Mouse (Mus musculus): ENCODE data around the gene Cxadr.
A peak's percentile ranks its signal among the peaks of the same experiment; 100 is the strongest.

The Cxadr gene

GRCm38 (mm10) chr16:78301183-78301830 is at the start of gene Cxadr:
Gene Cxadr, plus strand, starts transcription at chr16:78301489.
- DNase-seq: peak; percentile 92

GRCm38 (mm10) chr16:78258989-78259388 is 42.3 kb upstream of the Cxadr start:
- DNase-seq: peak; percentile 96

- DNase-seq: no peak
Observed at GRCm38 (mm10) chr16:78260070-78260879, 41.0 kb upstream of the Cxadr start.

GRCm38 (mm10) chr16:78261520-78261919 is 39.8 kb upstream of the Cxadr start:
- no peak for DNase-seq

GRCm38 (mm10) chr16:78264442-78265150 is 36.7 kb upstream of the Cxadr start:
- DNase-seq: no peak

- DNase-seq: peak; percentile 97
Observed at GRCm38 (mm10) chr16:78265151-78265590, 36.1 kb upstream of the Cxadr start.

- DNase-seq: no peak
Observed at GRCm38 (mm10) chr16:78265826-78266225, 35.5 kb upstream of the Cxadr start.

- DNase-seq: no peak
Observed at GRCm38 (mm10) chr16:78267453-78267852, 33.8 kb upstream of the Cxadr start.

- no peak for DNase-seq
Observed at GRCm38 (mm10) chr16:78268167-78268566, 33.1 kb upstream of the Cxadr start.

- DNase-seq: peak; percentile 92
Observed at GRCm38 (mm10) chr16:78274825-78275455, 26.3 kb upstream of the Cxadr start.

- no peak for DNase-seq
Observed at GRCm38 (mm10) chr16:78277567-78277966, 23.7 kb upstream of the Cxadr start.

- DNase-seq: peak; percentile 70
Observed at GRCm38 (mm10) chr16:78280093-78280881, 21.0 kb upstream of the Cxadr start.

GRCm38 (mm10) chr16:78283231-78283630 is 18.1 kb upstream of the Cxadr start:
- no peak for DNase-seq

GRCm38 (mm10) chr16:78294051-78294450 is 7.2 kb upstream of the Cxadr start:
- peak; percentile 62 for DNase-seq

GRCm38 (mm10) chr16:78294606-78295275 is 6.5 kb upstream of the Cxadr start:
- DNase-seq: peak; percentile 70

- DNase-seq: peak; percentile 11
Observed at GRCm38 (mm10) chr16:78295601-78296000, 5.7 kb upstream of the Cxadr start.

GRCm38 (mm10) chr16:78296114-78296513 is 5.2 kb upstream of the Cxadr start:
- peak; percentile 77 for DNase-seq

GRCm38 (mm10) chr16:78301831-78302677 is 765 bp downstream of the Cxadr start:
- peak; percentile 92 for DNase-seq

- DNase-seq: peak; percentile 88
Observed at GRCm38 (mm10) chr16:78302678-78303050, 1.4 kb downstream of the Cxadr start.

GRCm38 (mm10) chr16:78305606-78306100 is 4.4 kb downstream of the Cxadr start:
- peak; percentile 86 for DNase-seq
